Mouse (Mus musculus): ENCODE measurements around the gene Cyp1a1.

DNA sequence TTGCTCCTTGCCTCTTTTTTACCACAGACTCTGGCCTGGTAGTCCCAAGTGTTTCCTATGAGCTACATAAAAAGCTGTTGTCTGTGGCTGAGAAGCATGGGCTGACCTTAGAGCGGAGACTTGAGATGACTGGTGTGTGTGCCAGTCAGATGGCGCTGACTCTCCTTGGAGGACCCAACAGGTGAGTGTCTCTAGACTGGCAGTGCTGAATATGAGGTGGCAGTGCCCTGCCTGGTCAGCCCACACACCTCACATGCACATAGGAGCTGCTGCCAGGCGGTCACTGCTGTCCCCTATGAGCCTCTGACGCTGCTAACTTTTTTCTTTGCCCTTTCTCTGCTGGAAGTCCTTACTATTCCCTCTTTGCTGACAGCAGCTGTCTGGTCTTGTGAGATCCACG is 52.1 kb downstream of the Cyp1a1 start:
- TF ChIP-seq CTCF (IDR thresholded peaks at IDR 0.05; ENCODE audit: control insufficient read depth, insufficient read depth, insufficient replicate concordance, low read depth, low read length) (no peak), POLR2A (IDR thresholded peaks at IDR 0.05; ENCODE audit: control insufficient read depth, low read depth, low read length) (no peak)

All from testis, adult 2 months (tissue).